Mouse (Mus musculus) ES-Bruce4 (cell line): ENCODE data around the gene Tmem150b. TPM values are rescaled to one million over a fixed set of nuclear protein-coding genes. Genes with fewer than 3 reads are reported as not detected.

Experiments used
- H3K27ac ChIP-seq: 2 replicates; pipeline ENCODE4 v1.5.1; 2012; ENCODE audit warnings: low read length, inconsistent platforms; ENCODE audit not compliant: insufficient read depth
- H3K27me3 ChIP-seq: 2 replicates; pipeline ENCODE4 v1.6.1; 2012; ENCODE audit warnings: mild to moderate bottlenecking, low read length, inconsistent platforms; ENCODE audit not compliant: control insufficient read depth, poor library complexity, insufficient read depth, severe bottlenecking
- H3K36me3 ChIP-seq: 2 replicates; pipeline ENCODE4 v1.6.1; 2012; ENCODE audit warnings: inconsistent platforms, mild to moderate bottlenecking, low read length, moderate library complexity; ENCODE audit not compliant: control insufficient read depth, poor library complexity, insufficient read depth, severe bottlenecking
- H3K4me1 ChIP-seq: one replicate; pipeline ENCODE4 v1.8.1; 2011; ENCODE audit warnings: low read length; ENCODE audit not compliant: control insufficient read depth, insufficient read depth
- H3K4me3 ChIP-seq: 2 replicates; pipeline ENCODE4 v1.5.1; 2011; ENCODE audit warnings: low read depth, mild to moderate bottlenecking, low read length
- H3K9ac ChIP-seq: 2 replicates; pipeline ENCODE4 v1.6.1; 2012; ENCODE audit warnings: low read depth, mild to moderate bottlenecking, inconsistent platforms; ENCODE audit not compliant: poor library complexity, severe bottlenecking
- H3K9me3 ChIP-seq: replicated peaks from 2 replicates; pipeline ENCODE4 v1.6.1; 2012; ENCODE audit warnings: mild to moderate bottlenecking, low read length, inconsistent platforms; ENCODE audit not compliant: control insufficient read depth, poor library complexity, insufficient read depth, severe bottlenecking
- CTCF ChIP-seq: IDR thresholded peaks from one replicate; pipeline ENCODE4 v1.8.1; 2011; ENCODE audit warnings: low read depth, low read length
- EP300 ChIP-seq: IDR thresholded peaks from 2 replicates; pipeline ENCODE4 v1.6.1; 2011; ENCODE audit warnings: low read depth, low read length; ENCODE audit not compliant: insufficient read depth
- POLR2A ChIP-seq: IDR thresholded peaks from one replicate; pipeline ENCODE4 v1.8.1; 2011; ENCODE audit warnings: low read length; ENCODE audit not compliant: insufficient read depth
- polyA plus RNA-seq: library from polyadenylated mRNA; stranded (reverse); fragments of >200 nt; gene quantifications from 2 replicates; pipeline ENCODE4 v1.2.4, GENCODE M21; 2011; ENCODE audit warnings: low read depth; ENCODE audit not compliant: missing spikeins, insufficient read depth, insufficient read length

Gene Tmem150b
- polyA plus RNA-seq, 1 experiment: not detected

DNA sequence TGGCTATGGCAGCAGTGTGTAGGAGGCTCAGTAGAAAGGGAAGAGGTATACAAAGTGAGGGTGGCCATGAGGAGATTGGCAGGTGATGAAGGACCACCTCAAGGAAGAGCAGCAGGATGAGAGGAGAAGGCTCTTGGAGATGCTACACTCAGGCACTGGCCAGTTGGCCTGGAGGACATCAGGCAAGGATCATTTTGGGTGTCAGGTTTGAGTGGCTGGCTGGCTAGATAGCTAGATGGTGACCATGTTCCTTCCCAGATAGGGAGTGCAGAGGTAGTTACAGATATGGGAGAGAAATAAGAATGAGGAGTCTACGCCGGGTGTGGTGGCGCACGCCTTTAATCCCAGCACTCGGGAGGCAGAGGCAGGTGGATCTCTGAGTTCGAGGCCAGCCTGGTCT is 19.8 kb upstream of the Tmem150b start:
- no peak for TF ChIP-seq EP300
- no peak for TF ChIP-seq POLR2A
- TF ChIP-seq CTCF: no peak
- H3K36me3 ChIP-seq: peaks cover 20% of the 10 kb centered on the region
- no peak overlapping the region for H3K27ac ChIP-seq
- no peaks in the 10 kb centered on the region for H3K9me3 ChIP-seq
- H3K4me1 ChIP-seq: no peaks in the 10 kb centered on the region
- H3K4me3 ChIP-seq: no peak overlapping the region
- H3K27me3 ChIP-seq: no peaks in the 10 kb centered on the region
- H3K9ac ChIP-seq: no peak overlapping the region

DNA sequence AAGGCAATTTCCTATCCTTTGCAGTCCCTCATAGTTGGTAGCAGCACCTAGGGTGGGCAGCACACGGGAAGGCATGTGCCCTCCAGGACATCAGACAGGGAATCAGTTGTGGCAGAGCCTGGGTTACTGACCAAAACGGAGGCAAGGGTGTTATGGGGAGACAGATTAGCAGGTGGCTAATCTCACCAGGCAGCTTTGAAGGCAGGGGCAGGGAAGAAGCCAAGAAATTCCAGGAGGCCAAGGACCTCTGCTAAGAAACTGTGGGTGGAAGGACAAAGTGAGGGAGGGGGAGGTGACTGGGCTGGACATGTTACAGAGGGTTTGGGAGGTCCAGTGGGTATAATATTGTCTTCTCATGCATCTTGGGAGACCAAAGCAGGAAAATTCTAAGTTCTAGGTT is 18.3 kb upstream of the Tmem150b start:
- H3K9ac ChIP-seq: no peak overlapping the region
- H3K36me3 ChIP-seq: peaks cover 16% of the 10 kb centered on the region
- no peaks in the 10 kb centered on the region for H3K9me3 ChIP-seq
- H3K4me1 ChIP-seq: no peaks in the 10 kb centered on the region
- no peaks in the 10 kb centered on the region for H3K27me3 ChIP-seq
- H3K4me3 ChIP-seq: no peak overlapping the region
- no peak overlapping the region for H3K27ac ChIP-seq
- no peak for TF ChIP-seq EP300

DNA sequence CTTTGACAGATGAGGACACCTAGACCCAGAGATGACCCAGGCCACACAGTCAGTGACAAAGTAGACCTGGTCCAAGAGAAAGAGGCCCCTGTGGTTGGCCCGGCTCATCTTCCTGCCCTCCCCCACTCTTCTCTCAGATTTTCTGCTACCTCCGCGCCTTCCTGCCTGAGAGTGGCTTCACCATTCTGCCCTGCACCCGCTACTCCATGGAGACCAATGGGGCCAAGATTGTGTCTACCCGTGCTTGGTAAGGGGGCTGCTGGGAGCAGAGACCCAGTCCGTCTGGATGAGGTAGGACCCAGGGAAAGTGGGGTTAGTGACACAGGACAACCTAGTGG is 17.4 kb upstream of the Tmem150b start:
- no peak overlapping the region for H3K27ac ChIP-seq
- H3K4me1 ChIP-seq: no peaks in the 10 kb centered on the region
- no peak overlapping the region for H3K9ac ChIP-seq
- no peaks in the 10 kb centered on the region for H3K27me3 ChIP-seq
- H3K36me3 ChIP-seq: peaks cover 16% of the 10 kb centered on the region
- TF ChIP-seq POLR2A: no peak
- no peak for TF ChIP-seq EP300
- TF ChIP-seq CTCF: no peak
- H3K9me3 ChIP-seq: no peaks in the 10 kb centered on the region
- no peak overlapping the region for H3K4me3 ChIP-seq

DNA sequence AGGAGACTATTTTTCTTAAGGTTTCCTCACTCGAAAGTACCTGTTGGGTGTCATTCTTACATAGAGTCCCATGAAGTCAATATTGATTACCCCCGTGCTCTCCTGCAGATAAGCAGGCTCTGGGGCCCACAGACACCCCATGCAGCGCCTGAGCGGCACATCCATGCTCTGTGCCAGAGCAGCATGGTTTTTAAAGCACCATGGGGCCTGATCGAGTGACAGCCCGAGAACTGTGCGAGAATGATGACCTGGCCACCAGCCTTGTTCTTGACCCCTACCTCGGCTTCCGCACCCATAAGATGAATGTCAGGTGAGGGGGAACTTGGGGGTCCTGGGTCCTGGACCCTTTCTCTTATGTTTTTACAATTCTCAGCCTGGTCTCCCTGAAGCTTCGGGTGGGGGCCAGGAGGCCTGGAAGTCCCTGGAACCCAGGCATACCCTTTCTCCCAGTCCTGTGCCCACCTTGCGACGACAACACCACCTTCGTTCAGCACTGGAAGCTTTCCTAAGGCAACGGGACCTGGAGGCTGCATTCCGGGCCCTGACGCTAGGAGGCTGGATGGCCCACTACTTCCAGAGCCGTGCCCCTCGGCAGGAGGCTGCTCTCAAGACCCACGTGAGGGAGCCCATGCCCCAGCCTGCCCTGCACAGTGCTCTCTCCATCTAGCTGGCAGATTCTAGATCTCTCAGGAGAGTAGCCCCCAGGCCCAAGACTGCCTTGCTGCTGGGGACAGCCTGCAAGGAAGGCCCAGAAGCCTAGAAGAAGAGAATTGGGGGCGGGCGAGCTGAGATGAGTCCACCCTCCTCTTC is 16.8 kb upstream of the Tmem150b start:
- no peaks in the 10 kb centered on the region for H3K4me1 ChIP-seq
- peak overlapping the region; percentile 36; the same call in 1 of the 2 replicates for H3K27ac ChIP-seq
- H3K36me3 ChIP-seq: peaks cover 16% of the 10 kb centered on the region
- no peaks in the 10 kb centered on the region for H3K9me3 ChIP-seq
- no peaks in the 10 kb centered on the region for H3K27me3 ChIP-seq
- no peak overlapping the region for H3K4me3 ChIP-seq
- peak overlapping the region; percentile 91; the same call in 1 of the 2 replicates for H3K9ac ChIP-seq
- no peak for TF ChIP-seq POLR2A
- TF ChIP-seq EP300: no peak
- TF ChIP-seq CTCF: no peak

DNA sequence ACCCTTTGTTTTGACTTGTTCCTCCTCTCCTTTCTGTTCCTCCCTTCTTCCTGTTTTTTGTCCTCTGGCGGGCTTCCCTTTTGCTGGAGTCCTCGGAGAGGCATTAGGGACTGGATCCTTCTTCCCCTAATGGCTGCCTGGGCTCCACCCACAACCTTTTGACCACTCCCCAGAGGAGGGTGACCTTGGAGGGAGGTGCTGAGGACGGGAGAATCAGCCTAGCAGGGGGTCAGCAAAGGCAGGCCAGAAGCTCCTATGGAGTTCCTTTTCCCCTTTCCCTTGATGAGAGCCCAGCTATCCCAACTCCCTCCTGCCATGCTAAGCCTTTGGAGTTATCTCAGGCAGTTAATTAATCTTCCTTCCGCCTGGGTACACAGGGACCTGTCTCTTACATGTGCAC is 16.1 kb upstream of the Tmem150b start:
- H3K36me3 ChIP-seq: peaks cover 16% of the 10 kb centered on the region
- H3K27me3 ChIP-seq: no peaks in the 10 kb centered on the region
- TF ChIP-seq EP300 (0 out of 2 replicates have a peak, but pooled peaks have one; percentile 21), CTCF (no peak)
- H3K4me1 ChIP-seq: no peaks in the 10 kb centered on the region
- H3K4me3 ChIP-seq: peak overlapping the region; percentile 98
- H3K9me3 ChIP-seq: no peaks in the 10 kb centered on the region
- peak overlapping the region; percentile 91 for H3K9ac ChIP-seq
- H3K27ac ChIP-seq: peak overlapping the region; percentile 59; the same call in 1 of the 2 replicates

DNA sequence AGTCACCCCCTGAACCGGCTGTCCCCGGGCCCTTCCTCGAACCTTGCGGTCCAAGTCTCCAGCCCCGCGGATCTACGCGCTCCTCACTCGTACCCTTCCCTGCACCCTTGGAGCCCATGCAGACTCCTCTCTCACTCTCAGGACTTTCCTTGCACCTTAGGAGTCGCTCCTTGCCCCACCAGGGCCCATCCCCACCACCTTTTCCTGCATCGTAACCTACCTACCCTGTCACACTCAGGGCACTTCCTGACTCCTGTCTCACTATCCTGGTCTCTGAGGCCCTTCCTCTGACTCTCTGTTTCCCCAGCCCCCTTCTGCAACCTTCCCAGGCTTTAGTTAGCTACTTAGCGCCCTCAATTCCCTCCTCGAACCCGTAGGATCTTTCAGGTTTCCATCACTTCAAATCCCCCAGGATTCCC is 15.3 kb upstream of the Tmem150b start:
- H3K9me3 ChIP-seq: no peaks in the 10 kb centered on the region
- peak overlapping the region; percentile 59 for H3K27ac ChIP-seq
- no peaks in the 10 kb centered on the region for H3K27me3 ChIP-seq
- H3K9ac ChIP-seq: peak overlapping the region; percentile 91
- H3K4me3 ChIP-seq: peak overlapping the region; percentile 98
- TF ChIP-seq CTCF (no peak), POLR2A (no peak), EP300 (no peak)
- no peaks in the 10 kb centered on the region for H3K4me1 ChIP-seq
- peaks cover 16% of the 10 kb centered on the region for H3K36me3 ChIP-seq
